Mouse (Mus musculus) layer of hippocampus, postnatal 14 days (tissue): Measurements from ENCODE around the gene Oser1. TPM values are rescaled to one million over a fixed set of nuclear protein-coding genes. Genes with fewer than 3 reads are reported as not detected.
"Not testable (repeated sequence)": the region's sequence is repeated elsewhere in the genome, so short reads cannot be mapped to it uniquely, and the experiment has no call there.

Source experiments
- DNase-seq, 2 experiments: peaks; one replicate each; pipeline ENCODE4 v3.0.0; 2021 to 2022; ENCODE audit warnings: low spot score in 2 of 2, mixed read lengths in 1 of 2
- long read RNA-seq, 2 experiments: library from polyadenylated mRNA; stranded (forward); transcript quantifications; one replicate each; pipeline ENCODE4 v2.0.0; 2021
- total RNA-seq, 2 experiments: library from RNA; stranded (reverse); gene quantifications; 2 replicates each; pipeline ENCODE4 v1.2.3; 2021

The Oser1 gene
- 10 to 100 TPM; 17.8 to 19.5 TPM for total RNA-seq
- long read RNA-seq, experiment 1, transcript Oser1-201 (4 exons, 1,620 nt), result major isoform, 22 of 25 reads
- long read RNA-seq, experiment 1, partial matches to known transcripts, result 0 of 25 reads
- long read RNA-seq, experiment 1, other reads (novel, unspliced or antisense), result 3 of 25 reads
- long read RNA-seq, experiment 2, transcript Oser1-201 (4 exons, 1,620 nt), result major isoform, 34 of 37 reads
- long read RNA-seq, experiment 2, partial matches to known transcripts, result 0 of 37 reads
- long read RNA-seq, experiment 2, other reads (novel, unspliced or antisense), result 3 of 37 reads

DNA sequence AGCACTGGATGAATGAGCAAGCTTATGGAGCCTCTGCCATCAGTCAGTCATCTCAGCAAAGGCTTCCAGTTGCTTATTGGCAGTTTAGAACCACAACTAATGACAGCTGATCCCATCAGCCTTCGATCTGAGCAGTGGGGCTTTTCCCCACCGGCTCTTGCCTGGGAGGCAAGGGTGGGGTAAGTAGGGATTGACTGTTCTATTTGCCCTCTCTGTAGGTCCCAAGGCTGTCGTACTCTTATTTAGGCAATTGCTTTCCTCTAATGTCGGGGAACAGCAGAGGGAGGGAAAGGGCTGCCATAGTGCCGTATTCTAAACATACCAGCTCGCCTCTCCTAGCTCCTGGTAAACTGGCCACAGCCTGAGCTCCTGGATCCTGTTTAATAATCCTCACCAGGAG is at the start of gene Oser1:
Oser1 (minus strand) TSS at position 101 of the 400 bp plus-strand sequence.
- no peak for DNase-seq

DNA sequence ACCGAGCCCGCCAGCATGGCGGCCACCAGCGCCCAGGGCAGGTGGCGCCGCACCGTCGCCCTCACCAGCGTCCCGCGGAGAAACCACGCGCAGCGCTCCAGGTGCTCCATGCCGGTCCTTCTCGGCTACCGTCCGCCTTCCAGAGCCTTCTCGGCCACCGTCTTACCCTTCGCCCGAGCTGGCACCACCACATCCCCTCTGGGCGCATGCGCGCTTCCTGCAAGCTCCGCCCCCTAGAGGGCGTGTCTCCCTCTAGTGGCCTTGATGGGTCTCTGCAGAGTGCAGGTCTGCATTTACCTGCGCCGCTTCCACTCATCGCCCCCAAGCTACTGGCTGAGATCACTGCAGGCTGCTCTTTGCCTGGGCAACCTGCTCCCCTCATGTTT is 48.0 kb upstream of the Oser1 start, which contains the start of gene Fitm2:
Fitm2 (minus strand) TSS at position 164 of the 386 bp plus-strand sequence.
- DNase-seq, result peak; percentile 96 to 98

DNA sequence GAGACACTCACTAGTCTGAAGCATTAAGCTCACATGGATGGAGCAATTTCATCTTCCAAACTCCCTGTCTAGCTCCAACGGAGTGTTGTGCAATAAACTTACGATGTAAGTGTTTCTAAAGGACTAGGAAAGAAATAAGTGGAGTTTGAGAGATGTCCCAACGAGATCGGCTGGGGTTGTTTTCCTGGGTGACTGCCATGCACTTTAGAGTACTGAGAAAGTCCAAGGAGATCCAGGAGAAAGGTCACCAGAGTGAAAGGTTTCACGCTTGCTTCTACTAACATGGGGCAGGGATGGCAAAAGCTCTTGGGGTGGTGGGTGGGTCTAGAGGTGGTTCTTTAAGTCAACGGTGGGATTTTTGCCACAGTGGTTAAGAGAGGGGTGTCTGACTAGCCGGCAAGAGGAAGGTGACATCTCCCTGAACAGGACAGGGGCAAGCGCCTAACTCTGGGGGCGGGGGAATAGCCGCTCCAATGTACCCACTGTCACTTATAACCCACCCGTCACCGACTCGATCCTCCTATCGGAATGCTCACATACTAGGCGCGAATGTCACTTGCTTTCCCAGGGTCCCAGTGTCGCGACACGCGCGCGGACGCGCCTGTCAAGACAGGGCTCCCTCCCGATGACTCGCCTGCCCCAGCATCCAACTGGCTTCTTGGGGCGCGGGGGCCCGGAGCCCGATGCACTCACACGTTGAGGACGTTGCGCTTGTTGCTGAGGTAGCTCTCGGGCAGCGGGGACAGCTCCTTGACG is 47.4 kb upstream of the Oser1 start:
- DNase-seq, result no peak

DNA sequence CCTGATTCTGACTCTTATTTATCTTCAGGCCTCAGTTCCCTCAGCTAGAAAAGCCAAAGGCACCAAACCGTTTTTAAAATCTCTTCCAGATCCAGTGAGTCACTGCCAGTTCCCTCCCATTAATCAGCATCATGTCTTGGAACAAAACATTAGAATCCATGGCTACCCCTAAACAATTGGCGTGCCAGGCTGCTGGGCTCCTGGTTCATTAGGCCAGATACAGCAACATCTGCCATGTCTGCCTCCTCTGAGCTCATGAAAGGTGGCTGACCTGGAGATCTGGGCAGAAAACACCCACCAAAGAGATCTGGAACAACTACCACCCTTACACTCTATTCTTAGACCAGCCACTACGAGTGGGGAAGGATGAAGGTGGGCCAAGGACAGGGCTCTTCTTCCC is 46.6 kb upstream of the Oser1 start:
- DNase-seq, result no peak

DNA sequence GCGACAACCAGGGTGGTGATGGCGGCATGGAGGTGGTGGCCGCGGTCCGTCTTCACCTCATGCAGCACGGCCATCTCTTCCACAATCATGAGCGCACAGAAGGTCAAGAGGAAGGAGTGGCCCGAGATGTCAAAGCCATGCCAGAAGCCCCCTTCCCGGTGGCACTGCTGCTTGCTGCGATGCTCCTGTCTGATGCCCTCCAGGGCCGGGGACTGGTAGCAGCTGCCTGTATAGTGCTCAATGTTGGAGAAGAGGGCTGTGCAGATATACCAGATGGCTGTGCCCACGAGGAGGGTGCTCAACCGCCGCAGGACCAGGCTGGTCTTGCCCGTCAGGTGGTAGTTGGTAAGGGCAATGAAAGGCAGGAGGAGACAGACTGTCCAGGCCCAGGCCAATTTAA is 45.2 kb upstream of the Oser1 start:
- no peak for DNase-seq

DNA sequence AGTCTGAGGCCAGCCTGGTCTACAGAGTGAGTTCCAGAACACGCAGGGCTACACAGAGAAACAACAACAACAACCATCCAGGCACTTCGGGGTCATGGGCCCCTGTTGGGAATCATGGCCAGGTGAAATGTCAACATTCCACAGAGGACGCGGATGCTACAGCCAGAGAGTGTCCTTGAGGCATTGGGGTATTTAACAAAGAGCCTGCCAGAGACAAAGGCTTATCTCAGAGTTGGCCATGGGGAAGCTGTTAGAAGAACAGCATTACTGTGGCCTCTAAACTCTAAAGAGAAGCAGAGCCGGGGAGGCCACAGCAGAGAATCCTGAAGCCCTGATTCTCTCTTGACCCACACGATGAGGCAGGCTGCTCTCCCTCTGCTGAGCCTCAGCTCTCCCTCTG is 44.4 kb upstream of the Oser1 start:
- DNase-seq, result no peak

DNA sequence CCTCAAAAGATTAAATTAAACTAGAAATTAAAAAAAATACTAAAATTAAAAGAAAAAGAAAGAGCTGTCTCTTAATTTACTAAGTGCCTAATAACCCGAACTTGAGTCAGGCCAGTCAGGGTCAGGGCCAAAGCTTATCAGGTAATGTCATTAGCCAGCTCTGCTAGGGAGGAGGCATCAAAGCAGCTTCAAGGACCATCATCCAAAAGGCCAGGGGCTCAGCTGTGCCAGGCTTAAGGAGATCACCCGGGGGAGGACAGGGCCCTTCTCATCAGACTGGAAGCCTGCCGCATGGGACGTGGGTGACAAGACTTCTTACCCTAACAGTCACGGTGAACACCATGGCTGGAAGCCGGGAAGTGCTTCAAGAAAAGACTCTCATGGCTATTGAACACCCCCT is 43.1 kb upstream of the Oser1 start:
- no peak for DNase-seq

DNA sequence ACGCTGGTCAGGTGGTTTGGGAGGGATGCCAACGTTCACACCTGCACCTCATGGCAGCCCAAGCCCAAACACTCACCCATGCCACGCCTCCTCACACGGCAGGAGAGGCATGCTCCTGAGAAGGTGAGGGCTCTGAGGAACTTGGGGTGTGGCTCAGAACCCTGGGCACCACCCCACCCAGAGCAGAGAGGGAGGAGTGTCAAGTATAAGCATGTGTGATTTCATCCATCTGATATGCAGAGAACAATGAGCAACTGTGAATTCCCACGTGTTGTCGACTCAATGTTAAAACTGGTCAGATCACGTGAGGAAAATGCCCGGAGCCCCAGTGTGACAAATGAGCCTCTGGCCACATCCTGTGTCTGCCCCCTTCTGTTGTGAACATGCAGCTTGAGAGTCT is 42.3 kb upstream of the Oser1 start:
- no peak for DNase-seq

DNA sequence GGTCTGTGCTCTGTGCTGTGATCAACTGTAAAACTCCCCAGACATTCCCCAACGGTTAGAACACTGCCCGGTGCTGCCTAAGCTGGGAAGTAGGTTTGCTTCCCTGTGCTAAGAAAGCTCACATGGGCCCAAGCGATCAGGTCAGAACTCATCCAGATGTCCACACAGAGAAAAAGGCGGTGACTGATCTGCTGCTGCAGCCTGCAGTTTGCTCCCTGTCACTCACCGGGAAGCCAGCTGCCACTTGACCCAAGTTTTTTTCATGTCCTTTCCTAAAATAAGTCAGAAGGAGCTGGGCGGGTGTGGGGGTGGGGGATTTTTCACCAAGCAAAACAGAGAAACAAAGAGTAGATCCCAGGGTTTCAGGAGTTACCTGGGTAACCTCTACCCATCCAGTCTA is 40.1 kb upstream of the Oser1 start:
- DNase-seq, result no peak

DNA sequence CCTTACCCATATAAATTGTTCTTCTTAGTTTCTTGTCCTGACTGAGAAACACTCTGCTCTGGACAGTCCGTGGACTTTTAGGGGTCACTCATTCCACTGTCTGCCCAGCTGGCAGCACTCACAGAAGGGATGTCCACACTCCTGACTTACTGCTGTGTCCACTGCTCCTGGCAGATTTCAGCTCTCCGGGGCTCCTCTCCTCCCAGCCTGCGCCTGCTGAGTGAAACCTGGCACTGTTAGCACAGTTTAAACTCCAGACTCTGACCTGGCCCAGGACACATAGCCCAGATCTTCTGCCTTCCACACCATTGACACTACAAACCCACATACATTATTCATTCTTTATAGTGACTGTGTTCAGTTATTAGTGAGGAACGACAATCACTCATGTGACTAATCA is 39.5 kb upstream of the Oser1 start:
- DNase-seq, result no peak

DNA sequence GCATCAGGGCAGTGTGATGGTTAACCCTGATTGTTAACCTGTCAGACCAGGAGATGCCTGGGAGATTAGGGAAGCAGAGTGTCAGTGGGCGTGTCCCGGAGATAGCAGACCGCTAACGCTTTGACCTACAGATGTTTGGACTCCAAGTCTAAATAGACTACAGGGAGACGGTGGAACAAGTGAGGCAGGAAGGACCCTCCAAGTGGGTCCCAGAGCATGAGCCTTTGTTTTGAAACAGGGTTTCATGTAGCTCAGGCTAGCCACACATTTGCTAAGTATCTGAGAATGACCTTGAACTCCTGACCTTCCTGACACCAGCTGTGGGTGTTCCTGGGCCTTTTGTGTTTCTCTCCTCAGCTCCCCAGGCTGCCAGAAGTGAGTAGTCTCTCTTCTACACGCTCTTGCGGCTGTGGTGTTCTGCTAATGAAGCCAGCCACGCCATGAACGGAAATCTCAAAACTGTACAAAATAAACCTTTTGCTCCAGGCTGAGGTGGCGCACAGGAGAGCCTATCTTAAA is 38.8 kb upstream of the Oser1 start:
- no peak for DNase-seq

DNA sequence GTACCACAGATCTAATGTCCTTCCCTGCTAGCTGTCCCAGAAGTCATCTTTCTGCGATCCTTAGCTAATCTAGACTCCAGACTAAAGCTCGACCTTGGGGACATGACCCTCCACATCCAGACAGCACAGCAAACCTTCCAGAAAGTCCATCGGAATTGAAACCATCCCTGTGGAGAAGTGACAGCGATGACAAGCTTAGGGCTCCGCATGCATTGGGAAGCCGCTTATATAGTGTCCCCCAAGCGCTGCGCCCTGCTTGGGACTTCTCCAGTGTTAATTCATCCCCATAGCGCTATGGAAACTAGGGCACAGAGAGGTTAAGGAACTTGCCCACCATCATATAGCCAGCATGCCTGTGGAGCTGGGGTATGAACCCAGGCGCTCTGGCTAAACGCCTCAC is 38.3 kb upstream of the Oser1 start:
- no peak for DNase-seq

DNA sequence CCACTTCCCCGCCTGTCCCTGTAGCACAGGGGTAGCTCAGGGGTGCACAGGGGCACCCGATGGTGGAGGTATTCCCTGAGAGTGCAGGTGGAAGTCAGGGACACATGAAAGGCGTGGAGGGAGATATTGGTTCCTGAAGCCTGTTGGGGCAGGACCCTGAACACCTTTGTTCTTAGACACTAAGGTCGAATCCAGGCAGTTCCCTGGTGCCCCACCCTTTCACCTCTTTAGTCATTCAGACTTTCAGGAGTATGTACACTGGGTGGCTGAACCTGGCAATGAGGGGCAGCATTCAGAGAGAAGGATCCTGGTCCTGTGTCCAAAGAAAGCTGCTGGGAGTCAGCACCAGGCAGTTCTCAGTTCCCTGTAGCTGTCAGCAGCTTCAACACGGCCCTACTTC is 37.9 kb upstream of the Oser1 start:
- DNase-seq, result no peak

DNA sequence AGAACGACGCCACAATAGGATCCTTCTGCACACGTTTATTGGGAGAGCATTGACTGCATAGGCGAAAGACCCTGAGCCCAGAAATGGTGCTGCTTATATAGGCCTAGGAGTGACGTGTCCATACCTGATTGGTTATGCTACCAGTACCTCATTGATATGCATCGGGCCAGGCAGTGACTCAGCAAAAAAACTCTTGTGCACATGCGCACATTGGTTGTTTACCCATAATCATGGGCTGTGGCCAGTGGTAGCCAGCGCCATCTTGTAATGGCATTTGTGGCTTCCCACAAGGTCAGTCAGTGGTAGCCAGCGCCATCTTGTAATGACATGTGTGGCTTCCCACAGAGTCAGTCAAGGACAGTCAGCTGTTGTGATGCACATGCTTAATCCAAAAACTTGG is 36.8 kb upstream of the Oser1 start:
- DNase-seq, result not testable (repeated sequence)

DNA sequence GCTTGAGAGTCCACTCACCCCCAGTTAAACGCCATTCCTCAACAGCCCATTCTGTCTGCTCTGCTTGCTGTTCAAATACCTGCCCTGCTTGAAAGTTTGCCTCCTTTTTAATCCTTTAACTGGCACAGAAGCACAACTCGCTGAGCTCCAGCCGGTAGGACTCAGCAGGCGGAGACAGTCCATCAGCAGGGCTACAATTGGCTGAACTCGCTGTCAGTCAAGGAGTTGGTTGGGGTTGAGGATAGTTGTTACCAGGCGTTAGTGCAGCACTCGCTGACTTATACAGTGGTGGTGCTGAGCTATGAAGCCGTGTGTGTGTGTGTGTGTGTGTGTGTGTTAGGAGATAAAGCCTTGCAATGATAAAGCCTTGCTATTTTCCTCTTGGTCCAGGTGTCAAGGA is 36.1 kb upstream of the Oser1 start:
- no peak for DNase-seq

DNA sequence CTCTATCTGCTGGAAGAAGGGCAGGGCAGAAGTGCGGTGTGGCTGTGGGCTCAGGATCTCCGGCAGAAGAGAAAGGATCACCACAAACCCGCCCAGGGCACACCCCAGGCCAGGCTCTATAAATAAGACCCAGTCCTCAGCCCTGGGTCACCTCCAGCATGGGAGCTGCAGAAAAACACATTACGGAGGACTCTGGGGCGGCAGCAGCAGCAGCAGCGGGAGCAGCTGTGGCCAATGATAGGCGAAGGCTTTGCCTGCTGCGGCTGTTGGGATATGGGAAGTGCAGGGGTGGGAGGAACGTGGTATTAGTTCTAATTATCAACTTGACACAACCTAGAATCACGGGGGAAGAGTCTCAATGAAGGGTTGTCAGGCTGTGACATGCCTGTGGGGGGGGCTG is 34.9 kb upstream of the Oser1 start:
- no peak for DNase-seq

DNA sequence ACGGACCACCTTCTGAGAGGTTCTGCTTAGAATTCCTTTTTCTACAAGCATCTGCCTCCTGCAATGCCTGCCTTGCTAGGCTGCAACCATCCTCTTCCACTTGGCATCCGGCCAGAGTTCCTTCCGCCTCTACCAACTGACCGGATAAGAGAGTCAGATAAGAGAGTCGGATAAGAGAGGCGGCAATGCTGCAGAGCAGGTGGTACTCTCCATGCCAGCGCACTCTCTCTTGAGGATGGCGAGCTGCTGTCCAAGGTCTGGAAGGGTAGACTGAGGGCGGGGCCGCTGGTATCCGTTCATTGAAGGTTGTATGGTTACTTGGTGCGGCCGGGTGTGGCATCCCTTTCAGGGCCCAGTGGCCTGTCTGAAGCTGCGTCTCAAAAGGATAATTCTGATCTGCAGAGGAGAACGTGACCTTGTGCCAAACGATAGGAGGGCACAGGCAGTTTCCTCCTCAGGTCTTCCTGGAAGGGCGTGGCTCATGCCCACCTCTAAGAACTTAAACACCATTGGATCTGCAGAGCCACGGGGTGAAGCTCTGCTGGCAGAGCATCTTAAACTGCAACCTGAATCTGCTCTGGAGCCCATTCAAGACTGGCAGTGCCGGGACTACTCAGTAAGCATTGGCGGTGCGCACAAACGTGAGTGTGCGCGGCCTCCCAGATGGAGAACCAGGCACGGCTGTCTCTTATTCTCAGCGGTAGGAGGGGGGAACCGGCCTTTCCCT is 34.2 kb upstream of the Oser1 start:
- DNase-seq, result no peak

DNA sequence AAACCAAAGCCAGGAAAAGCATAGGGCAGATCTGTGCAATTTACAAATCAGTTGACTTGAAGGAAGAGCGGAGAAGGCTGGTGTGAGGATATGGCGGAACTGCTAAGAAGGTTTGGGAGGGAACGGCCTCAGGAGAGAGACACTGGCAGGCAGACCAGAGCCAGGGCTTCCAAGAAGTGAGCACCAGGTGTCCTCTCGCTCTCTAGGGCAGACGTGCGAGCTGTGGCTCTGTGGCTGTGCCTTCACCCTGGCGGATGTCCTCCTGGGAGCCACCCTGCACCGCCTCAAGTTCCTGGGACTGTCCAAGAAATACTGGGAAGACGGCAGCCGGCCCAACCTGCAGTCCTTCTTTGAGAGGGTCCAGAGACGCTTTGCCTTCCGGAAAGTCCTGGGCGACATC is 28.9 kb upstream of the Oser1 start:
- no peak for DNase-seq

DNA sequence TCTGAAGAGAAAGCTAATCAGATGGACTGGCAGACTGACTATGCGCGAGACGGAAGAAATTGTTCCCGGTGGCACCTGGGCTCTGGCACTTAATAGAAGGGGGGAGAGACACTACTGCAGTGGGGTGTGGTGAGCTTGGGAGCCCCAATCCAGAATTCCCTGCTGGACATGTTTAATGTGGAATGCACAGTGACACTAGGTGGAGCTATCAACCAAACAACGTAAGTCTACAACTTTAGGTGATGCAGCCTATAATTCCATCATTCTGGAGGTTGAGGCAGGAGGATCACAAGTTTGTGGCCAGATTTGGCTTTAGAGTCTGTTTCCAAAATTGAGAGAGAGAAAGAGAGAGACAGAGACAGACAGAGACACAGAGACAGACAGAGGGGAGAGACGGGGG is 28.2 kb upstream of the Oser1 start:
- DNase-seq, result no peak

DNA sequence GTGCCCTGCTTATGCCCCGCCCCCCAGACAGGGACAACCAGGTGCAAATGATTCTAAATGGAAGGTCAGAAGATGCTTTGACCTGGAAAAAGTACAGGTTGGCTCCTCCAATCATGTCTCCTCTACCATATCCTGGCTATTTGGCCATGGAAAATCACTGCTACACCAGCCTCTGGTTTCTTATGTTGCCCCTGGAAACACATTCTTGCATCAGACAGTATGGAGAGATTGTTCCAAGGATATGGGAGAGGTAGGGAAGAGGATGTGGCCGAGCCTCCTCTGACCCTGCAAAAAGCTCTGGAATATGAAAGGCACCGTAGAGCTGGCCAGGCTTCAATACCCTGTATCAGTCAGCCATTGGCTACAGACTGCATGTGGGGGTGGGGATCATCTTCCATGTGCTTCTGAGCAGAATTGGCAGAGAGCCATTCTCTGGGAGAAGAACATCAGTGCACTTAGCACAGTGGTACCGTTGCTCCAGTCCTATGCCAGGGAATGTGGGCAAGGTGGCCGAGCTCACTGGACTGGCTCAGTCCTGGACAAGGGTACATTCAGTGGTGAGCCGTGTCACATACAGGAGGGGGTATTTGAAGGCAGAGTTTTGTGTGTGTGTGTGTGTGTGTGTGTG is 26.3 kb upstream of the Oser1 start:
- DNase-seq, result peak in 1 of 2 experiments; percentile 64

DNA sequence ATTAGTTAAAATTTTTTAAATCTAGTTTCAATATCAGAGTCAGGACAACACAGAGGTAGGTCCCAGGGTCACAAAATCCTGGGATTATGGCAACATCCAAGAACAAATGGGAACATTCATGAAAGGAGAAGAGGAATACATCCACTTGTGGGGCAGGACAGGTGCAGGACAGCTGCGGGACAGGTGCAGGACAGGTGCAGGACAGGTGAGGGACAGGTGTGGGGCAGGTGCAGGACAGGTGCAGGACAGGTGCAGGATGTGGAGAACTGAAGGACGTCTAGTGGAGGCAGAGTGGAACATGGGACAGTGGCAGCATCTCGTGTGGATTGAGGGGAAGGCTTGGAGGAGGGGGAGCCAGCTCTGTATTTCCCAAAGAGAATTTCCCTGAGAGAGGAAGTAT is 24.8 kb upstream of the Oser1 start:
- no peak for DNase-seq

DNA sequence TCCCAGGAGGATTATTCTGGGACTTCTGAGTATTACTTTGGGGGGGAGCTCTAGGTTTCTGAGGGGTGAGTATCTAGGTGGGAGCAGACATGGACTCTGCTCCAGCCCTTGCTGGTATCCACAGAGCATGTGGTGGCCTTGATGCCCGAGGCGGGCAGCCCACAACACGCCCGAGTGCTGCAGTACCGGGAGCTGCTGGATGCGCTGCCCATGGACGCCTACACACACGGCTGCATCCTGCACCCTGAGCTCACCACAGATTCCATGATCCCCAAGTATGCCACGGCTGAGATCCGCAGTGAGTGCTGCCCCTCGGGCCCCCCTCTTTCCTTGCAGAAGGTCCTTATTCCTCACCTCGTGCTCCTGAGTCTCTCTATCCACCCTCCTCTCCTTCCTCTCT is 22.9 kb upstream of the Oser1 start:
- DNase-seq, result no peak
